Mouse (Mus musculus): ENCODE results near the gene Gm14743.
"Not testable (repeated sequence)": the region's sequence is repeated elsewhere in the genome, so short reads cannot be mapped to it uniquely, and the experiment has no call there.

Gm14743 gene

GRCm38 (mm10) chrX:78245821-78246220 lies at the start of gene Gm14743:
TSS of gene Gm14743 (minus strand) at chrX:78245921.
- not testable (repeated sequence) for DNase-seq (ENCODE audit: low spot score in 2 of 2)

DNA sequence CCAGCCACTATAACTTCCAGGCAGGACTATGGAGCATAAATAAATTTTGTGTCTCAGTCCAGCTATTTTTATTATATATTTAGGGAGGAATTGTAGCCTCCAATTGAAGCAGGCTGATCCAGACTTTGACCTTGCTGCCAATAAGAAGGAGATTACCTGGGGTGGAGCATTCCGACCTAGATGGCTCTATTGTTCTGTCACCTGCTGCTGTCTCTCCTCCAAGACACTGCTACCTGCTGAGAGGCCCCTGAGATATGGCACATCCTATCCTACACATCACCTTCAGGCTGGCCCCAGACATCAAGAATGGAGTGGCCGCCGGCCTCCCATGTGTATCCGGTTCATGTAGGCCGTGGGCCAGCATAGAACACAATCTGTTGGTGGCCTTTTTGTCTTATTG lies 42.9 kb downstream of the Gm14743 start:
- no peak for DNase-seq (ENCODE audit: low spot score in 2 of 2)

DNA sequence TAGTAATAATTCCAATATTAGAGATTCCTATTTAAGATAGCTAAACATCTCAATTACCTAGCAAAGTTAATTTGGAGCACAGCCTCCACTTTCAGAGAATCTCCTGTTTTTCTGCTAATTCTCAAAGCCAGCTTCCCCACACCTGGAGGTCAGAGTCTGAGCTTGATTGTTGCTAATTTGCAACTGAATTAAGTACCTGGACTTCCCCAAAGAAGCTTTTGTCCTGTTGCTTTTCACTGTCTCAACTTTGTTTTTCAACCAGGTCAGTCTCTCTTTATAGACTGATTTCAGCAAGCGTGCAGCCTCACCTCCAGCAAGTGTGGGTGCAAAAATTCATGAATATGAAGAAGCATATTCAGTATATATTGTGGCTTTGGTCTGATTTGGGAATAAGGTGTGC lies 43.5 kb downstream of the Gm14743 start:
- DNase-seq (ENCODE audit: low spot score in 2 of 2) = not testable (repeated sequence)
